Mouse (Mus musculus): Measurements from ENCODE around the gene Dgkb. TPM values are rescaled to one million over a fixed set of nuclear protein-coding genes. Genes with fewer than 3 reads are reported as not detected.

Dgkb gene
- polyA plus RNA-seq, 1 experiment, result 0.07 TPM

- Histone ChIP-seq H3K36me3 (ENCODE audit: control insufficient read depth, insufficient read depth, low read length) (no peaks in the 10 kb centered on the region), H3K4me3 (ENCODE audit: control insufficient read depth, low read depth, low read length) (no peak overlapping the region), H3K27me3 (ENCODE audit: control insufficient read depth, insufficient read depth, low read length) (no peaks in the 10 kb centered on the region), H3K4me1 (ENCODE audit: control insufficient read depth, insufficient read depth, low read length) (no peaks in the 10 kb centered on the region), H3K27ac (ENCODE audit: control insufficient read depth, insufficient read depth, low read depth, low read length) (no peak overlapping the region)
- no peak for TF ChIP-seq CTCF (IDR thresholded peaks at IDR 0.05; ENCODE audit: control insufficient read depth, insufficient read depth, insufficient replicate concordance, low read depth, low read length)
- no peak for TF ChIP-seq POLR2A (IDR thresholded peaks at IDR 0.05; ENCODE audit: control insufficient read depth, low read depth, low read length)
Observed at GRCm38 (mm10) chr12:38125297-38125696, 307.8 kb downstream of the Dgkb start.

GRCm38 (mm10) chr12:38130209-38130915 lies 312.8 kb downstream of the Dgkb start:
- TF ChIP-seq POLR2A (IDR thresholded peaks at IDR 0.05; ENCODE audit: control insufficient read depth, low read depth, low read length) (no peak), CTCF (IDR thresholded peaks at IDR 0.05; ENCODE audit: control insufficient read depth, insufficient read depth, insufficient replicate concordance, low read depth, low read length) (no peak)
- no peaks in the 10 kb centered on the region for H3K4me1 ChIP-seq (ENCODE audit: control insufficient read depth, insufficient read depth, low read length)

GRCm38 (mm10) chr12:38136379-38136778 lies 318.9 kb downstream of the Dgkb start:
- no peak overlapping the region for H3K27ac ChIP-seq (ENCODE audit: control insufficient read depth, insufficient read depth, low read depth, low read length)
- no peaks in the 10 kb centered on the region for H3K27me3 ChIP-seq (ENCODE audit: control insufficient read depth, insufficient read depth, low read length)
- H3K36me3 ChIP-seq (ENCODE audit: control insufficient read depth, insufficient read depth, low read length), result no peaks in the 10 kb centered on the region
- H3K4me3 ChIP-seq (ENCODE audit: control insufficient read depth, low read depth, low read length), result no peak overlapping the region
- TF ChIP-seq CTCF (IDR thresholded peaks at IDR 0.05; ENCODE audit: control insufficient read depth, insufficient read depth, insufficient replicate concordance, low read depth, low read length), result no peak
- no peak for TF ChIP-seq POLR2A (IDR thresholded peaks at IDR 0.05; ENCODE audit: control insufficient read depth, low read depth, low read length)
- H3K4me1 ChIP-seq (ENCODE audit: control insufficient read depth, insufficient read depth, low read length), result no peaks in the 10 kb centered on the region

More at GRCm38 (mm10) chr12:38130209-38130915, 312.8 kb downstream of the Dgkb start:
- Histone ChIP-seq H3K36me3 (ENCODE audit: control insufficient read depth, insufficient read depth, low read length) (no peaks in the 10 kb centered on the region), H3K27ac (ENCODE audit: control insufficient read depth, insufficient read depth, low read depth, low read length) (no peak overlapping the region), H3K27me3 (ENCODE audit: control insufficient read depth, insufficient read depth, low read length) (no peaks in the 10 kb centered on the region), H3K4me3 (ENCODE audit: control insufficient read depth, low read depth, low read length) (no peak overlapping the region)

- H3K27me3 ChIP-seq (ENCODE audit: control insufficient read depth, insufficient read depth, low read length), result no peaks in the 10 kb centered on the region
- no peak overlapping the region for H3K4me3 ChIP-seq (ENCODE audit: control insufficient read depth, low read depth, low read length)
- H3K36me3 ChIP-seq (ENCODE audit: control insufficient read depth, insufficient read depth, low read length), result no peaks in the 10 kb centered on the region
- no peak overlapping the region for H3K27ac ChIP-seq (ENCODE audit: control insufficient read depth, insufficient read depth, low read depth, low read length)
- TF ChIP-seq POLR2A (IDR thresholded peaks at IDR 0.05; ENCODE audit: control insufficient read depth, low read depth, low read length) (no peak), CTCF (IDR thresholded peaks at IDR 0.05; ENCODE audit: control insufficient read depth, insufficient read depth, insufficient replicate concordance, low read depth, low read length) (no peak)
- no peaks in the 10 kb centered on the region for H3K4me1 ChIP-seq (ENCODE audit: control insufficient read depth, insufficient read depth, low read length)
Observed at GRCm38 (mm10) chr12:38140039-38140438, 322.5 kb downstream of the Dgkb start.

GRCm38 (mm10) chr12:38232665-38233064 lies 415.1 kb downstream of the Dgkb start:
- no peak overlapping the region for H3K27ac ChIP-seq (ENCODE audit: control insufficient read depth, insufficient read depth, low read depth, low read length)
- no peak overlapping the region for H3K4me3 ChIP-seq (ENCODE audit: control insufficient read depth, low read depth, low read length)
- TF ChIP-seq CTCF (IDR thresholded peaks at IDR 0.05; ENCODE audit: control insufficient read depth, insufficient read depth, insufficient replicate concordance, low read depth, low read length) (no peak), POLR2A (IDR thresholded peaks at IDR 0.05; ENCODE audit: control insufficient read depth, low read depth, low read length) (no peak)
- no peaks in the 10 kb centered on the region for H3K4me1 ChIP-seq (ENCODE audit: control insufficient read depth, insufficient read depth, low read length)
- no peaks in the 10 kb centered on the region for H3K27me3 ChIP-seq (ENCODE audit: control insufficient read depth, insufficient read depth, low read length)
- H3K36me3 ChIP-seq (ENCODE audit: control insufficient read depth, insufficient read depth, low read length), result no peaks in the 10 kb centered on the region

GRCm38 (mm10) chr12:38268856-38269255 lies 451.3 kb downstream of the Dgkb start:
- no peaks in the 10 kb centered on the region for H3K27me3 ChIP-seq (ENCODE audit: control insufficient read depth, insufficient read depth, low read length)
- H3K36me3 ChIP-seq (ENCODE audit: control insufficient read depth, insufficient read depth, low read length), result no peaks in the 10 kb centered on the region
- no peaks in the 10 kb centered on the region for H3K4me1 ChIP-seq (ENCODE audit: control insufficient read depth, insufficient read depth, low read length)
- TF ChIP-seq POLR2A (IDR thresholded peaks at IDR 0.05; ENCODE audit: control insufficient read depth, low read depth, low read length) (no peak), CTCF (IDR thresholded peaks at IDR 0.05; ENCODE audit: control insufficient read depth, insufficient read depth, insufficient replicate concordance, low read depth, low read length) (no peak)
- no peak overlapping the region for H3K27ac ChIP-seq (ENCODE audit: control insufficient read depth, insufficient read depth, low read depth, low read length)
- H3K4me3 ChIP-seq (ENCODE audit: control insufficient read depth, low read depth, low read length), result no peak overlapping the region

- Histone ChIP-seq H3K27ac (ENCODE audit: control insufficient read depth, insufficient read depth, low read depth, low read length) (no peak overlapping the region), H3K27me3 (ENCODE audit: control insufficient read depth, insufficient read depth, low read length) (no peaks in the 10 kb centered on the region), H3K4me3 (ENCODE audit: control insufficient read depth, low read depth, low read length) (no peak overlapping the region), H3K36me3 (ENCODE audit: control insufficient read depth, insufficient read depth, low read length) (no peaks in the 10 kb centered on the region), H3K4me1 (ENCODE audit: control insufficient read depth, insufficient read depth, low read length) (no peaks in the 10 kb centered on the region)
- no peak for TF ChIP-seq POLR2A (IDR thresholded peaks at IDR 0.05; ENCODE audit: control insufficient read depth, low read depth, low read length)
Observed at GRCm38 (mm10) chr12:38301497-38301896, 484.0 kb downstream of the Dgkb start.

Data from testis, adult 2 months (tissue).